Mouse (Mus musculus) C2C12 (cell line): ENCODE data around the gene Fyn. TPM values are rescaled to one million over a fixed set of nuclear protein-coding genes. Genes with fewer than 3 reads are reported as not detected.

Source experiments
- H3K27me3 ChIP-seq: one replicate; pipeline ENCODE4 v1.6.1; 2011; ENCODE audit not compliant: control insufficient read depth, insufficient read depth, insufficient read length
- H3K36me3 ChIP-seq: one replicate; pipeline ENCODE4 v1.6.1; 2011; ENCODE audit not compliant: control insufficient read depth, insufficient read depth
- H3K4me3 ChIP-seq: one replicate; pipeline ENCODE4 v1.5.1; 2011; ENCODE audit warnings: mild to moderate bottlenecking, control low read depth; ENCODE audit not compliant: poor library complexity, insufficient read depth, severe bottlenecking
- H3K79me2 ChIP-seq: one replicate; pipeline ENCODE4 v1.6.1; 2011; ENCODE audit not compliant: control insufficient read depth, insufficient read depth
- H3K79me3 ChIP-seq: one replicate; pipeline ENCODE4 v1.6.1; 2011; ENCODE audit warnings: low read depth, control low read depth
- H3ac ChIP-seq: one replicate; pipeline ENCODE3; 2011; ENCODE audit warnings: low read depth; ENCODE audit not compliant: control insufficient read depth, insufficient read length
- CEBPB ChIP-seq: IDR thresholded peaks from one replicate; pipeline ENCODE4 v1.6.1; 2011; ENCODE audit warnings: low read depth, mild to moderate bottlenecking, control low read depth, moderate library complexity
- CTCF ChIP-seq: IDR thresholded peaks from one replicate; pipeline ENCODE4 v1.5.1; 2011; ENCODE audit not compliant: control insufficient read depth, insufficient read depth, insufficient read length
- FOSL1 ChIP-seq: IDR thresholded peaks from one replicate; pipeline ENCODE4 v1.8.0; 2011; ENCODE audit warnings: mild to moderate bottlenecking, low read length; ENCODE audit not compliant: poor library complexity, insufficient read depth, severe bottlenecking
- MAX ChIP-seq: IDR thresholded peaks from one replicate; pipeline ENCODE4 v1.6.1; 2011; ENCODE audit warnings: mild to moderate bottlenecking, control low read depth
- MYOD1 ChIP-seq: IDR thresholded peaks from one replicate; pipeline ENCODE4 v1.6.1; 2011; ENCODE audit warnings: low read depth; ENCODE audit not compliant: control insufficient read depth, insufficient read length
- MYOG ChIP-seq: IDR thresholded peaks from one replicate; pipeline ENCODE4 v1.6.1; 2011; ENCODE audit not compliant: control insufficient read depth, insufficient read length; ENCODE audit errors: extremely low read depth
- USF1 ChIP-seq: IDR thresholded peaks from one replicate; pipeline ENCODE4 v1.6.1; 2011; ENCODE audit warnings: low read depth, mild to moderate bottlenecking, control low read depth, moderate library complexity
- polyA plus RNA-seq: library from polyadenylated mRNA; unstranded; fragments of >200 nt; fragmentation: generic; extraction: Trizol; gene quantifications from one replicate; pipeline ENCODE4 v1.2.1, GENCODE M21; 2012; ENCODE audit warnings: missing spikeins

The Fyn gene
- polyA plus RNA-seq, 1 experiment = 16.1 TPM

DNA sequence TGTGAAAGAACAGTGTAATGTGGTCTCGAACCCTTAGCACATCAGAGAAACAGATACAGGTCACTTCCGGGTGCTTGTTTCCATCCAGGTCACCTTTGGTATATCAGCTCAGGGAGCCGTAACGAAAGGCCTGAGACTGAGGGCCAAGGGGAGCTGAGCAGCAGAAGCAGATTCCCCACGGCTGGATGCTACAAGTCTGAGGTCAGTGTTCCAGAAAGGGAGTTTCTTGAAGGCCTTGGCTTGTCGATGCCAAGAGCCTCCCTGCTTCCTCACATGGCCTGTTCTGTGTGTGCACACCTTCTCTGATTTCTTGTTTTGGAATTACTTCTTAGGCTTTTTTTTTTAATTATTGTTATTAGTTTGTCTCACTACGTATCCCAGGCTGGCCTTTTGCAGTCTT, 99.2 kb downstream of the Fyn start:
- no peaks in the 10 kb centered on the region for H3K79me3 ChIP-seq
- no peak for TF ChIP-seq CEBPB
- TF ChIP-seq MYOD1 = no peak
- TF ChIP-seq CTCF = no peak
- TF ChIP-seq FOSL1 = no peak
- TF ChIP-seq MAX = no peak
- TF ChIP-seq USF1 = no peak
- no peak for TF ChIP-seq MYOG
- H3K36me3 ChIP-seq = no peaks in the 10 kb centered on the region
- H3K27me3 ChIP-seq = no peaks in the 10 kb centered on the region
- H3ac ChIP-seq = no peak overlapping the region
- H3K4me3 ChIP-seq = no peak overlapping the region
- H3K79me2 ChIP-seq = no peaks in the 10 kb centered on the region

DNA sequence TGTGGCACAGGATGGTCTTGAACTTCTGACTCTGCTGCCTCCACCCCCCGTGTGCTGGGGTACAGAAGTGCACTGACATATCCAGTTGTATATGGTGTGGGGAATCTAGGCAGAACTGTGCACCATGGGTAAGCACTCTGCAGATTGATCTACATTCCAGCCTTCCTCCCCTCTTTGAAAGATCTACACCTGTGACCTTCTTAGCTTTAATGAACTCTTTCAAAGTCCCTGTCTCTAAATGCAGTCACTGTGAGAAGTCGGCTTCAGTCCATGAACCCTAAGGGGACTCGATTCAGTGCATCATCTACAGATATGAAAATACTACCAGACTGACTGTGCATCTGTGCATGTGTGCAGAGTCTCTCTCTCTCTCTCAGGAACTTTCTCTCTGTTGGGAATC, 99.9 kb downstream of the Fyn start:
- TF ChIP-seq USF1 (no peak), CEBPB (no peak), CTCF (no peak), MAX (no peak), FOSL1 (no peak), MYOD1 (no peak), MYOG (no peak)
- no peaks in the 10 kb centered on the region for H3K27me3 ChIP-seq
- H3ac ChIP-seq = no peak overlapping the region
- H3K79me3 ChIP-seq = no peaks in the 10 kb centered on the region
- no peaks in the 10 kb centered on the region for H3K79me2 ChIP-seq
- H3K4me3 ChIP-seq = no peak overlapping the region
- no peaks in the 10 kb centered on the region for H3K36me3 ChIP-seq

DNA sequence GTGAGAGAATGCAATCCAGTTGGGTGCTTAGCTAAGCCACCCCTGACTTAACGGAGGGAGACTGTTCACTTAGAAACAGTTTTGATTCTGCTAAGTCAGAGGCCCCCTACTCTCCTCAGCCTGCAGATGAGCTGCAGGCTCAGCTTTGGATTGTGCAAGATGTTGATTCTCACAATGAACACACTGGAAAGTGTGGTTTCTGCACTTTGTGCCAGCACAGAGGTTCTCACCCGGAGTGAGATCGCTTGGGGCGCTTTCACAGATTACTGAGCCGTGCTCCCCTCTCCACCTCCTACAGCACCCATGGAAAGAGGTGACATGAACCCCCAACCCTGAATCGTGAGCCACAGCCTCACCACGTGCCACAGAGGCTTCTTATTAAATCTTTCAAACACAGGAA, 100.7 kb downstream of the Fyn start:
- Histone ChIP-seq H3K79me2 (no peaks in the 10 kb centered on the region), H3K27me3 (no peaks in the 10 kb centered on the region), H3K36me3 (no peaks in the 10 kb centered on the region), H3K79me3 (no peaks in the 10 kb centered on the region), H3ac (no peak overlapping the region), H3K4me3 (no peak overlapping the region)
- TF ChIP-seq USF1 (no peak), CTCF (no peak), MAX (no peak), FOSL1 (no peak), MYOD1 (no peak), CEBPB (no peak), MYOG (no peak)

- Histone ChIP-seq H3K79me2 (no peaks in the 10 kb centered on the region), H3K4me3 (no peak overlapping the region), H3K27me3 (no peaks in the 10 kb centered on the region), H3K79me3 (no peaks in the 10 kb centered on the region), H3K36me3 (no peaks in the 10 kb centered on the region), H3ac (no peak overlapping the region)
- TF ChIP-seq FOSL1 = no peak
- no peak for TF ChIP-seq CTCF
- no peak for TF ChIP-seq MYOD1
- TF ChIP-seq USF1 = no peak
- TF ChIP-seq MAX = no peak
- TF ChIP-seq CEBPB = no peak
- TF ChIP-seq MYOG = no peak
These were observed 101.7 kb downstream of the Fyn start for GRCm38 (mm10) chr10:39470321-39470720.

DNA sequence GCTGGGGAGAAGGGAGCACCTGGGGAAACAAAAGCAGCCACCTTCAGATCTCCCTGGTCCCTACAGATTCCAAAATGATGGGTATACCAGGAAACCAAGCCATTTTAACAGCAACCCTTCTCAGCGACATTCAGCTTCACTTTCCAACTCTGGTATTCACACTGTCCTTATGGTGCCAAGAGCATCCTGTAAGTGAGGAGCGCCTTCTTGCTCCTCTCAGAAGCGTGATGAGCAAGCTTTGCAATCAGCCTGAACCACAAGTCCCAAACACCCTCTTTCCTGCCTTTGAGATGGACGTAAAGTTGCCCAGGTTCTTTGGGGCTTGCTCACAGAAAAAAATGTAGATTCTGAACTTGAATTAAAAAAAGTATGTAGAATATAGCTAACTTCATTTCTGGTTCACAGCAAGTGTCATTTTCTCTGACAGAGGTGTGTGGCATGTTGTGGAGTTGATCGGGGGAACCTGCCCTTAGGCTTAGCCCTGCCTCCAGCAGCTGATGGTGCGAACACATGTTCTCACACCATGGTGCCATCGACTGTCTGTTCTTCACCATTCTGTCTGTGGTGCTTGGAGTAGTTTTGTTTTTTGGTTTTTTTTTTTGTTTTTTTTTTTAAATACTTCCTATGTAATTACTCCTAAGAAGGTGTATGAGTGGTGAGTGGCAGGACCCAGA, 102.5 kb downstream of the Fyn start:
- H3K79me3 ChIP-seq = no peaks in the 10 kb centered on the region
- no peaks in the 10 kb centered on the region for H3K79me2 ChIP-seq
- H3ac ChIP-seq = no peak overlapping the region
- TF ChIP-seq MYOG = no peak
- TF ChIP-seq MYOD1 = no peak
- no peak for TF ChIP-seq MAX
- H3K27me3 ChIP-seq = no peaks in the 10 kb centered on the region
- H3K4me3 ChIP-seq = no peak overlapping the region
- H3K36me3 ChIP-seq = no peaks in the 10 kb centered on the region

DNA sequence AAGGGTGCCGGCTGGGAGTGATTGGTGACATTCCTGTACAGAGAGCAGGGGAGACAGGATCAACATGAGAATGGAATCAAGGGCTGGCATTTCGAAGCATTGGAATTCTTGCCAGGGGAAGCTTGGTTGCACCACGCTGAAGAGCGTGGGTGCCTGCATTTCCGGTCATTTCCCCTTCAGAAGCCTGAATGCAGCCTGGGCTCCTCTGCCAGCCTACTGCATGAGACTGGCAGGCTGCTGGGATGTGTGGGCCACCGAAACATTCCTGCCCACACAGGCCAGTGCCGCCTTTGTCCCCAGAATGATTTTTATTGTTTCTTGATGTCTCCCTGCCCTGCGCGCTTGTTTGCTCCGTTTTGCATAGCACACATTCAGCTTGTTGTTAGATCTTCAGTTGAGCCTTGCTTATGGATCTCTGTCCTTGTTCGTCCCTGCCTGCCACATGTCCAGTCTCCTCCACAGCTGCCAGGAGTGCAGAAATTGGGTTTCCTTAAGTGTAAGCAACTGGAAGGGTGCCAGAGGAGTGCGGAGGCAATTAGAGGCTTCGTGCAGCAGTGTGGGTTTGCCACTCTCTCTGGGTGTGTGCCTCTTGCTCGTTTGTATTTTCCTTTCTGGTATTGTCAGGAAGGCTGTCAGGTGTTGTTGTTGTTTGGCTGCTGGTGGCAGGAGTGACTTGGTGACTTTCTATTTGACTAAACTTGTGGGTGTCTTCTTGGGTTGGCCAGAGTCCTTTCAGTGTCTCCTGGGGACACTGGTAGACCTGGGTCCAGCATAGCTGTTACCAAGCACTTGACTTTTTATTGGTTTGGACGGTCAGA, 103.3 kb downstream of the Fyn start:
- no peaks in the 10 kb centered on the region for H3K27me3 ChIP-seq
- H3ac ChIP-seq = no peak overlapping the region
- no peaks in the 10 kb centered on the region for H3K79me2 ChIP-seq
- no peak for TF ChIP-seq CEBPB
- TF ChIP-seq CTCF = no peak
- H3K36me3 ChIP-seq = no peaks in the 10 kb centered on the region
- H3K4me3 ChIP-seq = no peak overlapping the region
- H3K79me3 ChIP-seq = no peaks in the 10 kb centered on the region
